Mouse (Mus musculus) neural tube, embryonic 13.5 days (tissue): ENCODE results near the gene 4931409K22Rik. TPM values are rescaled to one million over a fixed set of nuclear protein-coding genes. Genes with fewer than 3 reads are reported as not detected.
A peak's percentile ranks its signal among the peaks of the same experiment; 100 is the strongest.

Experiments used
- ATAC-seq: fragments of 200-750 bp; cut with Nextera tagmentation; 2 replicates; pipeline ENCODE4 v1.8.0; 2017; ENCODE audit warnings: low read depth, mild to moderate bottlenecking, moderate TSS enrichment, moderate library complexity
- H3K27ac ChIP-seq: fragments of 300-500 bp; sonication (generic); replicated peaks from 2 replicates; pipeline ENCODE4 v1.5.1; 2015; ENCODE audit warnings: moderate library complexity, mild to moderate bottlenecking, inconsistent platforms
- H3K27me3 ChIP-seq: fragments of 300-500 bp; sonication (generic); 2 replicates; pipeline ENCODE4 v1.6.1; 2015; ENCODE audit warnings: mild to moderate bottlenecking, inconsistent platforms
- H3K36me3 ChIP-seq: fragments of 300-500 bp; sonication (generic); 2 replicates; pipeline ENCODE4 v1.6.1; 2015; ENCODE audit warnings: mild to moderate bottlenecking, inconsistent platforms
- H3K4me1 ChIP-seq: fragments of 300-500 bp; sonication (generic); replicated peaks from 2 replicates; pipeline ENCODE4 v1.6.1; 2015; ENCODE audit warnings: inconsistent platforms
- H3K4me2 ChIP-seq: fragments of 300-500 bp; sonication (generic); 2 replicates; pipeline ENCODE4 v1.6.1; 2015; ENCODE audit warnings: inconsistent platforms, mild to moderate bottlenecking, moderate library complexity
- H3K4me3 ChIP-seq: fragments of 300-500 bp; sonication (generic); 2 replicates; pipeline ENCODE4 v1.5.1; 2015; ENCODE audit warnings: mild to moderate bottlenecking, inconsistent platforms
- H3K9ac ChIP-seq: fragments of 300-500 bp; sonication (generic); 2 replicates; pipeline ENCODE4 v1.6.1; 2015; ENCODE audit warnings: moderate library complexity, mild to moderate bottlenecking, inconsistent platforms
- H3K9me3 ChIP-seq: fragments of 300-500 bp; sonication (generic); 2 replicates; pipeline ENCODE4 v1.6.1; 2016; ENCODE audit warnings: inconsistent platforms
- WGBS: fragments of 180-500 bp; shearing (Covaris S2); methylation state at CpG from one replicate; pipeline ENCODE4 v1.1.7; 2015; 5-methylcytosine and 5-hydroxymethylcytosine counted together
- microRNA counts: library from miRNA; unstranded; fragments of <30 nt; microRNA quantifications from one replicate; lab custom pipeline; 2016
- microRNA-seq: library from miRNA; unstranded; fragments of <30 nt; microRNA quantifications from one replicate; pipeline ENCODE4, GENCODE M21; 2016
- polyA plus RNA-seq: library from polyadenylated mRNA; unstranded; fragments of >200 nt; fragmentation: Nextera tagmentation; extraction: Ambion mirVana; gene quantifications from 2 replicates; pipeline ENCODE4 v1.2.1, GENCODE M21; 2015

4931409K22Rik gene
- polyA plus RNA-seq, 1 experiment from 2014 or later = 0.08 TPM

GRCm38 (mm10) chr5:24510635-24511034 is 46.0 kb downstream of the 4931409K22Rik start:
- Histone ChIP-seq H3K36me3 (peaks cover 7% of the 10 kb centered on the region; the same call in 1 of the 2 replicates), H3K27me3 (no peaks in the 10 kb centered on the region), H3K9ac (no peak overlapping the region), H3K9me3 (peaks cover 3% of the 10 kb centered on the region), H3K4me3 (no peak overlapping the region), H3K4me1 (peaks cover 14% of the 10 kb centered on the region), H3K27ac (no peak overlapping the region), H3K4me2 (no peak overlapping the region)
- ATAC-seq = no peak; the same call in 1 of the 2 replicates
- WGBS = 53% methylated on average over 11 of the region's 11 CpGs

- Histone ChIP-seq H3K9ac (no peak overlapping the region), H3K4me1 (peaks cover 27% of the 10 kb centered on the region), H3K9me3 (peaks cover 3% of the 10 kb centered on the region), H3K36me3 (peaks cover 7% of the 10 kb centered on the region; the same call in 1 of the 2 replicates), H3K4me2 (no peak overlapping the region), H3K4me3 (no peak overlapping the region), H3K27me3 (peaks cover 21% of the 10 kb centered on the region), H3K27ac (no peak overlapping the region)
- 93% methylated on average over 7 of the region's 7 CpGs for WGBS
- ATAC-seq = no peak
Measured at GRCm38 (mm10) chr5:24508406-24508805, 48.2 kb downstream of the 4931409K22Rik start.

DNA sequence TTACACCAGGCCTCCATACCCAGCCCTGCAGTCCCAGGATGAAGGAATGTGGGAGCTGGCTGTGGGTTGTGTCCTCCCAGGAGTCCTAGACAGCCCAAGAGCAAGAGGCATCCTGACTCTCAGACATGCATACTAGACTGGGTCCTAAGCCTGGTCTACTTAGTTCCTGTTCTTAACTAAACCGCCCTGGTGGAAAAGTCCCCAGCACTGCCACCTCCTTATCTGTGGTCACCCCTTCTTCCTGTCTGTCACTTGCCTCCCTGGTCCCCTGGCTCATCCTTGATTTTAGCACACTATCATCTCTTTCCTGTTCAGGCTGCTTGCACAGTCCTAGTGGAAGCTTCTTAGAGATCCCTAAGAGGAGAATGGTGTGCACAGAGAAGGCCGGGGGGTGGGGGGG is 51.1 kb downstream of the 4931409K22Rik start:
- no peak overlapping the region for H3K9ac ChIP-seq
- peaks cover 27% of the 10 kb centered on the region for H3K4me1 ChIP-seq
- H3K27me3 ChIP-seq = peaks cover 22% of the 10 kb centered on the region
- H3K27ac ChIP-seq = no peak overlapping the region
- no peak overlapping the region for H3K4me2 ChIP-seq
- ATAC-seq = no peak; the same call in 1 of the 2 replicates
- peaks cover 33% of the 10 kb centered on the region for H3K36me3 ChIP-seq
- H3K4me3 ChIP-seq = no peak overlapping the region
- peaks cover 3% of the 10 kb centered on the region for H3K9me3 ChIP-seq
- 56% methylated on average over 2 of the region's 2 CpGs for WGBS

GRCm38 (mm10) chr5:24502786-24503185 is 53.8 kb downstream of the 4931409K22Rik start:
- no peak overlapping the region for H3K4me2 ChIP-seq
- no peak overlapping the region for H3K27ac ChIP-seq
- 70% methylated on average over 4 of the region's 4 CpGs for WGBS
- H3K36me3 ChIP-seq = peaks cover 54% of the 10 kb centered on the region
- H3K9me3 ChIP-seq = no peaks in the 10 kb centered on the region
- H3K27me3 ChIP-seq = peaks cover 22% of the 10 kb centered on the region
- no peak overlapping the region for H3K4me3 ChIP-seq
- no peak overlapping the region for H3K9ac ChIP-seq
- no peak for ATAC-seq
- peaks cover 46% of the 10 kb centered on the region for H3K4me1 ChIP-seq

DNA sequence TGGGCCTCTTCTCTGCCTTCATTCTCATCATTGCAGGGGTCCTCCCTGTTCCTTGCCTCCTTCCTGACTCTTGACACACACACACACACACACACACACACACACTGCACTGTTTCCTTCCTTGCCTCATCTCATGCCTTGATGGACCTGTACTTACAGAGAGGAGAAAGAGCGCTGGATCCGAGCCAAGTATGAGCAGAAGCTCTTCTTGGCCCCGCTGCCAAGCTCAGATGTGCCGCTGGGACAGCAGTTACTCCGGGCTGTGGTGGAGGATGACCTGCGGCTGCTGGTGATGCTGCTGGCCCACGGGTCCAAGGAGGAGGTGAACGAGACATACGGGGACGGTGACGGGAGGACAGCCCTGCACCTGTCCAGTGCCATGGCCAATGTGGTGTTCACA is 55.8 kb downstream of the 4931409K22Rik start:
- Histone ChIP-seq H3K4me3 (no peak overlapping the region), H3K27me3 (peaks cover 22% of the 10 kb centered on the region), H3K27ac (no peak overlapping the region; the same call in 1 of the 2 replicates), H3K9me3 (no peaks in the 10 kb centered on the region), H3K4me2 (no peak overlapping the region), H3K4me1 (peaks cover 65% of the 10 kb centered on the region), H3K36me3 (peaks cover 70% of the 10 kb centered on the region), H3K9ac (no peak overlapping the region)
- ATAC-seq = no peak
- 76% methylated on average over 11 of the region's 11 CpGs for WGBS

- ATAC-seq = no peak
- no peak overlapping the region for H3K4me2 ChIP-seq
- WGBS = 34% methylated on average over 10 of the region's 10 CpGs
- H3K4me3 ChIP-seq = no peak overlapping the region
- peaks cover 8% of the 10 kb centered on the region for H3K27me3 ChIP-seq
- H3K4me1 ChIP-seq = peaks cover 70% of the 10 kb centered on the region
- H3K27ac ChIP-seq = 0 out of 2 replicates have a peak overlapping the region, but pooled peaks have one; percentile 68
- no peak overlapping the region for H3K9ac ChIP-seq
- no peaks in the 10 kb centered on the region for H3K9me3 ChIP-seq
- H3K36me3 ChIP-seq = peaks cover 78% of the 10 kb centered on the region
Measured at GRCm38 (mm10) chr5:24499113-24499512, 57.5 kb downstream of the 4931409K22Rik start.

DNA sequence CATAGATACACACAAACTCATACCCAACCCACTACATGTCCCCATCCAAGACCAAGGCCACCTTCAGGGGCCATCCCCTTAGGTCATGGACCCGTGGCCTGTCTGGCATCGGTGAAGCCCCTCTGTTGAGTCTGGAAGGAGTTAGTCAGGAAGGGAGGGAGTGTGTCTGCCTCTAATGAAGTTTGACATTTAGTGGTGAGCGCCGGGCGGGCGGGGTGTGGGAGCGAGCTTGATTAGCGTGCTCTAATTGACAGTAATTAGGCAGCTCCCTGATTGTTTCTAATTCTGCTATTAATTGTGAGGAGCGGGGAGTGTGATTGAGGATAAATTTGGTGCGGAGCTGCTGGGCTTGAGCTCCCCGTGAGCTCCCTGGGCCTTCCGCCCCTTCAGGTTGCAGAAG is 59.1 kb downstream of the 4931409K22Rik start:
- H3K27ac ChIP-seq = peak overlapping the region; percentile 84; the same call in 1 of the 2 replicates
- peaks cover 88% of the 10 kb centered on the region for H3K36me3 ChIP-seq
- H3K4me1 ChIP-seq = peaks cover 82% of the 10 kb centered on the region
- no peak for ATAC-seq
- H3K9me3 ChIP-seq = no peaks in the 10 kb centered on the region
- H3K27me3 ChIP-seq = no peaks in the 10 kb centered on the region
- no peak overlapping the region for H3K4me2 ChIP-seq
- 51% methylated on average over 12 of the region's 12 CpGs for WGBS
- H3K9ac ChIP-seq = peak overlapping the region; percentile 31; the same call in 1 of the 2 replicates
- H3K4me3 ChIP-seq = no peak overlapping the region

DNA sequence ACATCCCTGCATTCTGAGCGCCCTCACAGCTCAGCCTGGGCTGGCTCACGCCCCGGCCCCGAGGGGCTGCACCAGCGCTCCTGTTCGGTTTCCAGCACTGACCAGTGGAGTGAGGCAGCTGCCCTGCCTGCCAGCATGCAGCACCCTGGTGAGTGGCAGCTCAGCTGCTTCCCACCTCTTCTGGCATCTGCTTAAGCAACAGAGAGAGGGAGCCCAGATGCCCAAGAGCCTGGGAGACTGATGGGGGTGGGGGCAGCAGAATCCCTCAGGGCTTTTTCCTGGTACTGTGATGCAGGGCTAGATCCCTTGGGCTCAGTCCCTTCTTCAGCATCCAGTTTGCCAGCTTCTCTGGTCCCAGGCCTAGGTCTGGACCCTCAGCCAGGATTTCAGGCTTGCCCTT is 59.9 kb downstream of the 4931409K22Rik start:
- Histone ChIP-seq H3K4me2 (no peak overlapping the region), H3K9me3 (no peaks in the 10 kb centered on the region), H3K27ac (peak overlapping the region; percentile 84), H3K36me3 (peaks cover 87% of the 10 kb centered on the region), H3K27me3 (no peaks in the 10 kb centered on the region), H3K4me1 (peaks cover 89% of the 10 kb centered on the region), H3K4me3 (no peak overlapping the region), H3K9ac (peak overlapping the region; percentile 47; the same call in 1 of the 2 replicates)
- no peak for ATAC-seq
- WGBS = 45% methylated on average over 6 of the region's 6 CpGs

DNA sequence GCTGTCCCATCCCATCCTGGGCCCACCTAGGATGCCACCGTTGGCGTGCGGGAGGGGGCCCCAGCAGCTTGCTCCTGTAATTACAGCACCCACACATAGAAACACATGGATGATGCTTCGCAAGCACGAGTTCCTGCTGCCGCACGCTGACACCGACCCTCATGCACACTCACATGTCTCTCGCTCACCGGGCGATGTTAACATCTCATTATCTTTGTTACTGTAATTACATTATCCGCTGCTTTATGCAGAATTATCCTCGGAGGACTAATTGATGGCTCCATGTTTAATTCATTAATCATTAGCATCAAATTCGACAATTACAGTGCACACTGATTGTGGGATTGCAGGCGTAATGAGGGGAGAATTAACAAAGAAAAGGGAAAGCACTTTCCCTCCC is 61.6 kb downstream of the 4931409K22Rik start:
- H3K27ac ChIP-seq = peak overlapping the region; percentile 84
- no peak overlapping the region for H3K9ac ChIP-seq
- peaks cover 86% of the 10 kb centered on the region for H3K36me3 ChIP-seq
- H3K4me2 ChIP-seq = no peak overlapping the region
- no peak overlapping the region for H3K4me3 ChIP-seq
- peaks cover 93% of the 10 kb centered on the region for H3K4me1 ChIP-seq
- no peaks in the 10 kb centered on the region for H3K27me3 ChIP-seq
- peak; percentile 15 for ATAC-seq
- WGBS = 39% methylated on average over 15 of the region's 15 CpGs
- no peaks in the 10 kb centered on the region for H3K9me3 ChIP-seq

MicroRNAs encoded within 50 kb of the gene (microRNA counts, 519-probe panel; counts per million panel counts)
- not detected for microRNA mmu-miR-671-3p (lab: Ali Mortazavi, UCI)
- not detected for microRNA mmu-miR-671-5p (lab: Ali Mortazavi, UCI)

Small RNA genes within 50 kb of the gene (microRNA-seq; reads per million reads assigned to microRNA genes)
- 291 reads per million, percentile 68 among the genes with 10 or more reads in this experiment for gene Mir671

Other genes starting within 250 kb of the 4931409K22Rik start
- gene Kcnh2, start 205.2 kb downstream of the 4931409K22Rik start, polyA plus RNA-seq = 13.5 and 15.5 TPM in 2 replicates
- 9.3 and 9.6 TPM in 2 replicates for gene Nos3, start 192.0 kb downstream of the 4931409K22Rik start, polyA plus RNA-seq
- 1.1 TPM in 2 replicates for gene Atg9b, start 164.7 kb downstream of the 4931409K22Rik start, polyA plus RNA-seq
- 46.7 and 47.4 TPM in 2 replicates for gene Abcb8, start 163.1 kb downstream of the 4931409K22Rik start, polyA plus RNA-seq
- gene Asic3, start 143.4 kb downstream of the 4931409K22Rik start, polyA plus RNA-seq = 1.8 and 3.0 TPM in 2 replicates
- gene Cdk5, start 133.3 kb downstream of the 4931409K22Rik start, polyA plus RNA-seq = 93.2 and 102 TPM in 2 replicates
- 18.5 and 24.6 TPM in 2 replicates for gene Slc4a2, start 133.0 kb downstream of the 4931409K22Rik start, polyA plus RNA-seq
- gene Fastk, start 111.5 kb downstream of the 4931409K22Rik start, polyA plus RNA-seq = 89.4 and 102 TPM in 2 replicates
- 51.2 TPM in 2 replicates for gene Tmub1, start 109.0 kb downstream of the 4931409K22Rik start, polyA plus RNA-seq
- gene Agap3, start 104.6 kb downstream of the 4931409K22Rik start, polyA plus RNA-seq = 64.6 and 80.9 TPM in 2 replicates
- gene Gbx1, start 29.6 kb downstream of the 4931409K22Rik start, polyA plus RNA-seq = 11.2 and 16.1 TPM in 2 replicates
- 0.15 and 0.25 TPM in 2 replicates for gene Asb10, start 15.8 kb downstream of the 4931409K22Rik start, polyA plus RNA-seq
- gene Abcf2, start 20.7 kb upstream of the 4931409K22Rik start, polyA plus RNA-seq = 91.2 and 99.1 TPM in 2 replicates
- gene Chpf2, start 29.9 kb upstream of the 4931409K22Rik start, polyA plus RNA-seq = 19.1 and 19.9 TPM in 2 replicates
- gene Smarcd3, start 67.6 kb upstream of the 4931409K22Rik start, polyA plus RNA-seq = 91.1 and 99.2 TPM in 2 replicates
- 49.9 TPM in 2 replicates for gene Nub1, start 128.7 kb upstream of the 4931409K22Rik start, polyA plus RNA-seq
- 5.8 and 7.6 TPM in 2 replicates for gene Wdr86, start 173.9 kb upstream of the 4931409K22Rik start, polyA plus RNA-seq
- 1.5 TPM in 1 of 2 replicates, not detected in the other for gene Crygn, start 201.2 kb upstream of the 4931409K22Rik start, polyA plus RNA-seq